Mouse (Mus musculus): ENCODE data around the gene Pcbp3. TPM values are rescaled to one million over a fixed set of nuclear protein-coding genes. Genes with fewer than 3 reads are reported as not detected.

The Pcbp3 gene
- polyA plus RNA-seq, 1 experiment: 23.5 TPM

DNA sequence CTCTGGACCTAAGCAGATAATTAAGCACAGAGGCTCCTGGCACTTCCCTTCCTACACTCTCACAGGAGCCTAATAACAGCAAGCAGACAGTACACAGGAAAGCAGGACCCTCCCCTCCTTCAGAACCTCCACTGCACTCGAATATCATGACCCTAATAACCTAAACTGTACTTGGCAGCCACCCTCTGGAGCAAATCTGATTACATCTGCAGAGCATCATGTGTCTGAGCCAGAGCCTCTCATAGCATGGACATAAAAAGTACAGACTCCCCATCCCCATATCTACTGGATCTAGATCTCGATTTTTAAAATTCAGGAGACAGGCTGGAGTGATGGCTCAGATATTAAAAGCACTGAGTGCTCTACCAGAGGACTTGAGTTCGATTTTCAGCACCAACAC, 58.0 kb downstream of the Pcbp3 start:
- Histone ChIP-seq H3K27me3 (replicated peaks; ENCODE audit: control insufficient read depth, insufficient read depth, low read length) (no peaks in the 10 kb centered on the region), H3K36me3 (ENCODE audit: control insufficient read depth, insufficient read depth, low read length) (no peaks in the 10 kb centered on the region), H3K4me1 (ENCODE audit: control insufficient read depth, insufficient read depth, low read length) (0 out of 2 replicates have a peak, but pooled peaks cover 2% of the 10 kb centered on the region), H3K27ac (ENCODE audit: insufficient read depth, low read depth, low read length) (no peak overlapping the region), H3K4me3 (ENCODE audit: insufficient read depth, low read depth, low read length) (no peak overlapping the region)
- no peak for DNase-seq
- 49% methylated on average over 3 of the region's 3 CpGs for WGBS
- TF ChIP-seq POLR2A (IDR thresholded peaks at IDR 0.05; ENCODE audit: low read depth, low read length): no peak
- TF ChIP-seq CTCF (conservative IDR thresholded peaks at IDR 0.05; ENCODE audit: insufficient read depth, insufficient read length, low read depth, low read length): no peak

DNA sequence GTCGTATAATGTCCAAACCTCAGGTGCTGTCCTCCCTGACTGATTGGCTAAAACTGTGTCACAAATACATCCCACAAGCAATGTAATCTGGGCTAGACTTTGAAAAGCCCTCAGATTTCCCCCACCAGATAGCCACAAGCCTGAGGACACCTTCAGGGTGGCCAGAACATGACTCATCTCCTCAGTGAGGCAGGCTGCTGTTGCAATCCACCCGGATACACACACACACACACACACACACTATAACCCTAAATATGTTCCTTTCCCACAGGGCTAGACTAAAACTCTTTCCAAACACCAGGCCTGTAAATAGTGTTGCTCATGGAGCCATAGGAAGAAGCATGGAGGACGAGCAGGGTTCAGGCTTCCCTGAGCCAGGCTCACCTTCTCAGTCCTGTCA, 58.6 kb downstream of the Pcbp3 start:
- H3K27ac ChIP-seq (ENCODE audit: insufficient read depth, low read depth, low read length): no peak overlapping the region
- TF ChIP-seq POLR2A (IDR thresholded peaks at IDR 0.05; ENCODE audit: low read depth, low read length) (no peak), CTCF (conservative IDR thresholded peaks at IDR 0.05; ENCODE audit: insufficient read depth, insufficient read length, low read depth, low read length) (no peak)
- no peaks in the 10 kb centered on the region for H3K36me3 ChIP-seq (ENCODE audit: control insufficient read depth, insufficient read depth, low read length)
- DNase-seq: no peak
- H3K27me3 ChIP-seq (replicated peaks; ENCODE audit: control insufficient read depth, insufficient read depth, low read length): no peaks in the 10 kb centered on the region
- 0 out of 2 replicates have a peak, but pooled peaks cover 2% of the 10 kb centered on the region for H3K4me1 ChIP-seq (ENCODE audit: control insufficient read depth, insufficient read depth, low read length)
- WGBS: 76% methylated on average over 3 of the region's 3 CpGs
- no peak overlapping the region for H3K4me3 ChIP-seq (ENCODE audit: insufficient read depth, low read depth, low read length)

DNA sequence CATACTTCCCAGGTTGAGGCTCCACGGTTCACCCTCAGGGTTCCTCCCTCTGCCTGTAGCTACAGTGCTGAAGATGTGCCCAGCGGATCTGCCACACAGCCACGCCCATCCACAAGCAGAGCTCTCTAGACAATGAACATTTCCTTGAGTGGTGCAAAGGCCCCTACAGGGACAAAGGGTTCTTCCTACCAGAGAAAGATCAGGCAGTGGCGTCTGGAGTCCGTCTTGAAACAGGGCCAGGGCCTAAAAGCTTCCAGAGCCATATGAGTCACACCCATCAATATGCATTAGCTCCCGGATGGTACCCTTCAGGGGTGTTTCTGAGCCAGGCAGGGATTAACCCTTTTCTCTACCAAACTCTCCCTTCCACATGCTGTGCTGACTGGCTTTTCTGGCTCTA, 59.1 kb downstream of the Pcbp3 start:
- no peaks in the 10 kb centered on the region for H3K27me3 ChIP-seq (replicated peaks; ENCODE audit: control insufficient read depth, insufficient read depth, low read length)
- no peak overlapping the region for H3K27ac ChIP-seq (ENCODE audit: insufficient read depth, low read depth, low read length)
- WGBS: 48% methylated on average over 6 of the region's 6 CpGs
- H3K36me3 ChIP-seq (ENCODE audit: control insufficient read depth, insufficient read depth, low read length): no peaks in the 10 kb centered on the region
- H3K4me3 ChIP-seq (ENCODE audit: insufficient read depth, low read depth, low read length): no peak overlapping the region
- peak; percentile 74 for DNase-seq
- TF ChIP-seq CTCF (conservative IDR thresholded peaks at IDR 0.05; ENCODE audit: insufficient read depth, insufficient read length, low read depth, low read length) (no peak), POLR2A (IDR thresholded peaks at IDR 0.05; ENCODE audit: low read depth, low read length) (no peak)
- 0 out of 2 replicates have a peak, but pooled peaks cover 2% of the 10 kb centered on the region for H3K4me1 ChIP-seq (ENCODE audit: control insufficient read depth, insufficient read depth, low read length)

DNA sequence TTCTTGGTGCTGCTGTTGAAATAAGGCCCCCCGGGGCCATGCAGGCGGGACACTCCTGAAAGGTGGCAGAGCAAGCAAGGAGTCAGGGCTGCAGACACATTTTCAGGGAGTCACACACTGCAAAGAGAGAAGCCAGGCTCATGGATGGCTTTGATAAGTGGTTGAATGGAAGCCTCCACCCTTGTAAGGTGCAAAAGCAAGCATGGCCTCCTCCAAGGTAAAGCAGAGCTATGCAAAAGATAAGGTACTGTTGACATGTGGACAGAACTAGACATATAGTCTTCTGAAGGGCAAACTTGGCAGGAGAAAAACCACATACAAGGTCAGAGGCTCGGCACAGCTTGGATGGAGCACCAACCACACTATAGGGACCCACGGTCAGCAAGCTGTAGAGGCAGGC, 63.3 kb downstream of the Pcbp3 start:
- DNase-seq: no peak
- Histone ChIP-seq H3K27ac (ENCODE audit: insufficient read depth, low read depth, low read length) (no peak overlapping the region), H3K36me3 (ENCODE audit: control insufficient read depth, insufficient read depth, low read length) (no peaks in the 10 kb centered on the region), H3K4me1 (ENCODE audit: control insufficient read depth, insufficient read depth, low read length) (0 out of 2 replicates have a peak, but pooled peaks cover 3% of the 10 kb centered on the region), H3K27me3 (replicated peaks; ENCODE audit: control insufficient read depth, insufficient read depth, low read length) (no peaks in the 10 kb centered on the region), H3K4me3 (ENCODE audit: insufficient read depth, low read depth, low read length) (no peak overlapping the region)
- TF ChIP-seq CTCF (conservative IDR thresholded peaks at IDR 0.05; ENCODE audit: insufficient read depth, insufficient read length, low read depth, low read length): no peak
- TF ChIP-seq POLR2A (IDR thresholded peaks at IDR 0.05; ENCODE audit: low read depth, low read length): no peak
- WGBS: 95% methylated on average over 4 of the region's 4 CpGs

DNA sequence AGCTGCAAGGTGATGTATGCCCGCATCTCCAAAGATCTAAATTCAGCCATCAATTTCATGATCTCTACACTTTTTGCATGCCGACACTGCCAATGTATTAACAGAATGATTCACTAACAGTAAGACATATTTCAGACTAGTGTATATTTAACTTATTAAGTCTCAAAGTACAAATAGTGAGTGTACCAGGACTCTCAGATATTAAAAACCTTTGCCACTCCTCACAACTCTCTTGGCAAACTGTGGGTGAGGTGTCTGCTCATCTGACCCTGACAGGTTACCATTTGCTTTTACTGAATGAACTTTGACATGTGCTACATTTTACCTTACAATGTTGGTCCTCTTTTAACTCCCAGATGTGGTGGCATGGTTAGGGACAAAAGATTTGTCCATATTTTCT, 70.2 kb downstream of the Pcbp3 start:
- Histone ChIP-seq H3K27ac (ENCODE audit: insufficient read depth, low read depth, low read length) (peak overlapping the region; percentile 93), H3K4me1 (ENCODE audit: control insufficient read depth, insufficient read depth, low read length) (peaks cover 16% of the 10 kb centered on the region), H3K4me3 (ENCODE audit: insufficient read depth, low read depth, low read length) (no peak overlapping the region), H3K36me3 (ENCODE audit: control insufficient read depth, insufficient read depth, low read length) (no peaks in the 10 kb centered on the region), H3K27me3 (replicated peaks; ENCODE audit: control insufficient read depth, insufficient read depth, low read length) (no peaks in the 10 kb centered on the region)
- 58% methylated on average over 2 of the region's 2 CpGs for WGBS
- peak; percentile 77 for DNase-seq
- TF ChIP-seq POLR2A (IDR thresholded peaks at IDR 0.05; ENCODE audit: low read depth, low read length): no peak
- TF ChIP-seq CTCF (conservative IDR thresholded peaks at IDR 0.05; ENCODE audit: insufficient read depth, insufficient read length, low read depth, low read length): no peak

DNA sequence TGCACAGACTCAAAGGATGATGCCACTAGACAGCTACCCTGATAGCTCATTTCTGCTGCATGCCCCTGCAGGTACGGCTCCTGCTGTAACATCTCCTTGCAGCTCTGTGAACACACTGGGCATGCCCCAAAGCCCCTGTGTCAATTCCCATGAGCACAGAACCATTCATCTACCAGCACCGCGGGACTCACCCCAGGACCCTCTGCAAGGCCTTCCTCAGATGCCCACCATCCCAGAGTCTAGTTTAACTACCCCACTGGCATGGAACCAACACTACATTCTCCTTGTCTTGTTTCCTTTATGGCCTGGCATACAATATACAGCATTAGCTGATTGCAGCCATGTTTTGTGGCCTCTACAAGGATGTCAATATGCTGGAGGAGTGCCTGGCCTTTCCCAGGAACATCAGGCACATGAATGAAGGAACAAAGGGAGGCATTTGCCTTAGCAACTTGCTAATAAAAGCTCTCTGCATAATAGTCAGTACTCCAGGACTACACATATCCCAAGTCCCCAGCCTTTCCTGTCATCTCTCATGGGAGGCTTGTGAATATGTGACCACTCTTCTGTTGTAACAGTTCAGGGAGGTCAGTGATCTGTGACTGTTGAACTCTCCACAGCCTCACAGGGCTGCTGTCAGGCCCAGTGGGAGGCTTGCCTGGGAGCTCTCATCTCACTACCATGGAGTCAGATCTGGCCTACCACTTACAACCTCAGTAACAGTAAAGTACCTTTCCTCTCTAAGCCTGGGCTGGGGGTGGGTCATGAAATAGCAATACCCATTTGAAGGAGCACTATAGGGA, 78.0 kb downstream of the Pcbp3 start:
- TF ChIP-seq CTCF (conservative IDR thresholded peaks at IDR 0.05; ENCODE audit: insufficient read depth, insufficient read length, low read depth, low read length) (no peak), POLR2A (IDR thresholded peaks at IDR 0.05; ENCODE audit: low read depth, low read length) (no peak)
- Histone ChIP-seq H3K4me3 (ENCODE audit: insufficient read depth, low read depth, low read length) (no peak overlapping the region), H3K27me3 (replicated peaks; ENCODE audit: control insufficient read depth, insufficient read depth, low read length) (no peaks in the 10 kb centered on the region), H3K4me1 (ENCODE audit: control insufficient read depth, insufficient read depth, low read length) (peaks cover 8% of the 10 kb centered on the region; the same call in 1 of the 2 replicates), H3K36me3 (ENCODE audit: control insufficient read depth, insufficient read depth, low read length) (no peaks in the 10 kb centered on the region), H3K27ac (ENCODE audit: insufficient read depth, low read depth, low read length) (0 out of 2 replicates have a peak overlapping the region, but pooled peaks have one; percentile 5)
- DNase-seq: peak; percentile 83
- WGBS: 92% methylated on average over 3 of the region's 3 CpGs

DNA sequence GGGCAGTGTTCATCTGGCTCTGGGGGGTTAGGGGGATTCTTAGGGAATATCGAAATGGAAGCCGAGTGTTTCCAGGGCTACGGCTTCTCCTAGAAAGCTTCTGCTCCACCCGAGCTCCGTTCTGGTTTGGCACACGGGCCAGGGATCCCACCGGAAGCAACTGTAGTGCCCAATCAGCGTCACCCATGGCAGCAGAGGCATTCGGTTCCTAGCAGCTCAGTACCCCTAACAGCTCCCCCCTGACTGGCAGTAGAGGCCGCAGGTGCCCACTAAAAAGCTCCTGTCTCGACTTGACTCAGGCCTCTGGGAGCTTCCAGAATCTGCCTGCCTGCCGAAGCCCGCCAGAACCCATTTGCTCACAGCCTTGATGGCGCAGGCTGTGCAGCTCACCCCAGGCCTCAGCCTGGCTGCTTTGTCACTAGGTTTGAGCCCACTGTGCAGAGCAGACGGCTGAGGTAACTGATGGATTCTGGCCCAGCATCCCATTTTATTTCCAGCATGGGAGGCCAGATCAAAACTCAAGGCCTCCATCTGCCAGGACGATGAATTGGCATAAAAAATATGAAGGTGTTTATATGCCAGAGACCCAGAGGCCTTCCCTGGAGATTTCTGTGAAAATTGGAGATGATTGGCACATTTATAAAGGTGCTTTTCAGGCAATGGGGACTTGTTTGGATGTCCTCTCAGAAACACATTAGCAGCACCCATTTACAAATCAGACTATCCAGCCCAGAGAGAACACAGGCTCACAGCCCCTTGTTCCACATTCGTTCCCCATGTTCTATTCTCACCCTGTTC, 78.8 kb downstream of the Pcbp3 start:
- no peak for DNase-seq
- TF ChIP-seq POLR2A (IDR thresholded peaks at IDR 0.05; ENCODE audit: low read depth, low read length): no peak
- no peak for TF ChIP-seq CTCF (conservative IDR thresholded peaks at IDR 0.05; ENCODE audit: insufficient read depth, insufficient read length, low read depth, low read length)
- Histone ChIP-seq H3K27ac (ENCODE audit: insufficient read depth, low read depth, low read length) (0 out of 2 replicates have a peak overlapping the region, but pooled peaks have one; percentile 5), H3K4me1 (ENCODE audit: control insufficient read depth, insufficient read depth, low read length) (peaks cover 8% of the 10 kb centered on the region; the same call in 1 of the 2 replicates), H3K4me3 (ENCODE audit: insufficient read depth, low read depth, low read length) (no peak overlapping the region), H3K27me3 (replicated peaks; ENCODE audit: control insufficient read depth, insufficient read depth, low read length) (no peaks in the 10 kb centered on the region), H3K36me3 (ENCODE audit: control insufficient read depth, insufficient read depth, low read length) (no peaks in the 10 kb centered on the region)
- WGBS: 81% methylated on average over 17 of the region's 17 CpGs
